Mouse (Mus musculus) E14TG2a.4 (cell line): ENCODE data around the gene Mpzl3.

Experiments
- CTCF ChIP-seq: conservative IDR thresholded peaks from 2 replicates; pipeline ENCODE4 v1.5.1; 2014; ENCODE audit warnings: low read length
- NANOG ChIP-seq: IDR thresholded peaks from 2 replicates; pipeline ENCODE4 v1.6.1; 2014; ENCODE audit warnings: borderline replicate concordance, low read length, mixed read lengths
- POU5F1 ChIP-seq: IDR thresholded peaks from 2 replicates; pipeline ENCODE4 v1.6.1; 2014; ENCODE audit warnings: low read length, borderline replicate concordance

- TF ChIP-seq CTCF (no peak), NANOG (no peak), POU5F1 (no peak)
Measured at GRCm38 (mm10) chr9:45125211-45125610, 70.2 kb downstream of the Mpzl3 start.
